Mouse (Mus musculus) skeletal muscle tissue, adult 2 months (tissue): ENCODE measurements around the gene Egln3.

Experiments
- DNase-seq: peaks from one replicate; pipeline ENCODE4 v3.0.0-alpha.2; 2012; ENCODE audit warnings: low read depth, low spot score

The Egln3 gene

DNA sequence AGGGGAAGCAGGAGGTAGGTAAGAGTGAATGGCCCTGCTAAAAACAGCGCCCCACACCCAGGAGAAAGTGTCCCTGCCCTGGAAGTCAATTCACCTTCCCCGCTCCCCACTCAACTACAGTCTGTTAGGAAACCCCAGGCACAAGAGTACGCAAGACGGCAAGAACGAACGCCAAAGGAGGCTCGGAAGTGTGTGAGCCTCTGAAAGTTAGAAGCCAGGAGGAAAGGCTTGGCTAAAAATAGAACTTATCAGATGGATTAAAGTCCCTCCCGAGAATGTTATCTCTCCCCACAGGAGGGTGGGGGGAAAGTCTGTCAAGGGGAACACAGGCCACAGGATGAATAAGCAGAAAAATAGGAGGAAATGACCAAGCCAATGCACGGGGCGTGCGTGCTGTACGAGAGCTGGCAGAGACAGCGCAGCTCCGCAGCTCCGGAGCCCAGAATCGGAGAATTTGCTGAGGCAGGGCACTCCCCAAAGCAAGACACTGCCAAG, 41.0 kb downstream of the Egln3 start:
- DNase-seq = peak; percentile 28

DNA sequence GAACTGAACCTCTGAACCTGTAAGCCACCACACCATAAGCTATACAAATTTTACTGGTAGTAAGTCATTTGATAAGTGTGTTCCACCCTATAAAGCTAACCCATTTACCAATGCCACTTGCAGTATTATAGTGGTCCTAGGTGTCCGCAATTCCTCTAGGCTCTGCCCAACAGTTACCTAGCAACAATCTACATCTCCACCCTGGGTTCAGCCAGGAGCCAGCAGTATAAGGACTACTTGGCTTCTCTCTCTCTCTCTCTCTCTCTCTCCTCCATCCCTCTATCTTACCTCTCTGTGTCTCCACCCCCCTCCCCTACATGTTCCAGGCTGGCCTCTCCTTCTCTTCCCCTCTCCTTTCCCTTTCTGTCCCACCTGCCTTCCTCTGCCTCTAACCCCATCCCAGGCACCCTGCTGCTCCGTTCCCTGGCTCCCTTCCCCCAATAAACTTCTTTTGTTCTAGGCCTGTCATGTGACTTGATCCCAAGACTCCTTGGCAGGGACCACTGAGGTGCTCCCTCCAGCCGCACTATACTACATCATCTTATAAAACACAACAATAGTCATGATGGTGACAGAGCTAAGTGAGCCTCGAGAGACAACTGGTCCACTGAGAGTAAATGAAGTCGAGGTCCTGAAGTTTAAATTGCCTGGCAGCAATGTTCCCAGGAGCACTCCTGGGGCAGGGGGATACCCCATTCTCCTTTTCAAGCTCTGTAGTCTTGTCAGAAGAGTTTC, 42.0 kb downstream of the Egln3 start:
- DNase-seq = no peak

GRCm38 (mm10) chr12:54160279-54160678, 43.4 kb downstream of the Egln3 start:
- DNase-seq = no peak

DNA sequence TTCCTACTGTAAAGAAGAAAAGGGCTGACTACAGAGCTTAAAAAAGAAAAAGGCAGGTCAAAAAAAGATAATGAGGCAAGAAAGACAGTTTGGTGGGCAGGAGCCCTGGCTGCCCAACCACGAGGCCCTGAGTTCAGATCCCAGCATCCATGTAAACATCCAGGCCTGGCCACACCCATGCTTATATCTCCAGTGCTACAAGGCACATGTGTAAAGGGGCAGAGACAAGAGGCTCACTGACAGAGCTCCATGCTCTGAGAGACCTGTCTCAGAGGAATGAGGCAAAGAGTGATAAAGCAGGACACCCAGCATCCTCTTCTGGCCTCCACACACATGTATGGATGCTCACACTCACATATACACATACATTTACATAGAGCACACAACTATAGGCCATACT, 48.9 kb downstream of the Egln3 start:
- no peak for DNase-seq

DNA sequence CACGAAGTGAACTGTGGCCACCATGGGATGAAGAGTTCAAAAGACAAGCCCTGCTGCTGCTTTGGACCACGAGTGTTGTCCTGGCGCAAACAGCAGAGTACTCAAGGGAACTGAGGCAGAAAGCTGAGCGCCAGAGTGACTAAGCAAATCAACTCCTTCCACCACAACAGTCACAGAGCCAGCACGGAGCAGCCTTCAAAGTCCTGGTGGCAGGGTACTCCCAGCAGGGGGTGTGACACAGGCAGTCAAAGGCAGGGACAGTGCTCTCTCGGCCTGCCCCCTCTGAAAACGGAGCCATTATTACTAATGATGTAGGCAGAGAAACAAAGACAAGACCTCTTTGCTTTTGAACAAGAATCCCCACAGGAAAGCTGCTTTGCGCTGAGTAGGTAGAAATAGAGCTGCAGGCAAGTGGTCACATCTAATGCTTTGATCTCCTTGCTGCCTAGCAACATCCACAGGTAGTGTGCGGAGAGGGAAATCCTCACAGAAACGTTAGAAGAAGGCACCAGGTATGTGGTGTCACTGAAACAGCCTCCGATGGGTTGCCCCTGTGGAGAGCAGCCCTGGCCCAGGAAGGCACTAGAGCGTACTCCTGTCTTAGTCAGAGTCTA, 56.6 kb downstream of the Egln3 start:
- no peak for DNase-seq
